Mouse (Mus musculus): ENCODE measurements around the gene Dync1i1. TPM values are rescaled to one million over a fixed set of nuclear protein-coding genes. Genes with fewer than 3 reads are reported as not detected.

The Dync1i1 gene
- total and polyA plus RNA-seq, 3 experiments = not detected

DNA sequence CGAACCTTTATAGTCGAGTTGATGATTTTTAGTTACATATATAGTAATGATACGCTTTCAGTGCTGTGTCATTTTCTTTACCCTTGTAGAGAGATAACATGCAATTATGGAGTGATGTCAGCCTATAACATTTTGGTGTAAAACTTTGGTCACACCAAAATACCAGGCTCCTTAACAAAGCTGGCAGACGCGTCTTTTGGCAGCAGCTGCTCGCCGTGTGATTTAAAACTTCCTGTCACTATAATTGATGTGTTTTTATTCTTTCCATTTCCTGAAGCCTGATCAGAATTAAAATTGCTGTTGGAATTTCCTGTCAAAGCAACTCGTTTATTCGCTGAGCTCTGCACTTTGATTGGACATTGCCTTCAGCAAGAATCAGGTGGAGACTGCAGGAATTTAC is 103.7 kb downstream of the Dync1i1 start:
- H3K27ac ChIP-seq (ENCODE audit: control insufficient read depth, low read depth, low read length) = no peak overlapping the region
- H3K4me1 ChIP-seq (ENCODE audit: control insufficient read depth in 1 of 2, insufficient read depth in 2 of 2, low read length in 2 of 2) = no peaks in the 10 kb centered on the region
- no peak overlapping the region for H3K9ac ChIP-seq (ENCODE audit: control insufficient read depth, low read depth, low read length, poor library complexity, severe bottlenecking)
- no peaks in the 10 kb centered on the region for H3K36me3 ChIP-seq (ENCODE audit: control insufficient read depth in 1 of 2, insufficient read depth in 2 of 2, low read length in 2 of 2)
- TF ChIP-seq ELF1 (IDR thresholded peaks at IDR 0.05; ENCODE audit: low read depth, low read length) = no peak
- TF ChIP-seq NELFE (IDR thresholded peaks at IDR 0.05; ENCODE audit: low read depth, low read length) = no peak
- TF ChIP-seq HCFC1 (IDR thresholded peaks at IDR 0.05; ENCODE audit: low read depth, low read length) = no peak
- TF ChIP-seq ETS1 (IDR thresholded peaks at IDR 0.05; ENCODE audit: low read depth, low read length) = no peak
- no peak for TF ChIP-seq RCOR1 (IDR thresholded peaks at IDR 0.05; ENCODE audit: low read depth, low read length)
- TF ChIP-seq ZMIZ1 (IDR thresholded peaks at IDR 0.05; ENCODE audit: low read depth, low read length) = no peak
- no peak for TF ChIP-seq USF1 (IDR thresholded peaks at IDR 0.05; ENCODE audit: low read depth, low read length)
- no peak for TF ChIP-seq POLR2AphosphoS5 (IDR thresholded peaks at IDR 0.05; ENCODE audit: borderline replicate concordance, low read depth, low read length)
- TF ChIP-seq E2F4 (IDR thresholded peaks at IDR 0.05; ENCODE audit: borderline replicate concordance, low read depth, low read length) = no peak
- TF ChIP-seq ZNF384 (IDR thresholded peaks at IDR 0.05; ENCODE audit: low read depth, low read length) = no peak
- TF ChIP-seq BHLHE40 (IDR thresholded peaks at IDR 0.05; ENCODE audit: borderline replicate concordance, low read depth, low read length) = no peak
- no peak for TF ChIP-seq GABPA (IDR thresholded peaks at IDR 0.05; ENCODE audit: low read depth, low read length)
- TF ChIP-seq TCF12 (IDR thresholded peaks at IDR 0.05; ENCODE audit: low read depth, low read length) = no peak
- TF ChIP-seq CHD1 (IDR thresholded peaks at IDR 0.05; ENCODE audit: low read depth, low read length) = no peak
- no peak for TF ChIP-seq RAD21 (IDR thresholded peaks at IDR 0.05; ENCODE audit: low read depth, low read length)
- TF ChIP-seq TBP (IDR thresholded peaks at IDR 0.05; ENCODE audit: low read depth, low read length) = no peak
- no peak for TF ChIP-seq KAT2A (conservative IDR thresholded peaks at IDR 0.05; ENCODE audit: low read depth, low read length)
- TF ChIP-seq SIN3A (IDR thresholded peaks at IDR 0.05; ENCODE audit: low read length) = no peak
- no peak for TF ChIP-seq POLR2A (IDR thresholded peaks at IDR 0.05; ENCODE audit: control insufficient read depth in 1 of 2, insufficient read depth in 1 of 2, low read depth in 1 of 2, low read length in 2 of 2, poor library complexity in 1 of 2)
- no peaks in the 10 kb centered on the region for H3K9me3 ChIP-seq (replicated peaks; ENCODE audit: insufficient read depth, low read length)
- no peak for DNase-seq (ENCODE audit: low read depth, low spot score)
- H3K4me3 ChIP-seq (ENCODE audit: control insufficient read depth in 1 of 2, insufficient read depth in 1 of 2, low read depth in 2 of 2, low read length in 2 of 2) = no peak overlapping the region
- no peaks in the 10 kb centered on the region for H3K27me3 ChIP-seq (ENCODE audit: control insufficient read depth in 1 of 2, insufficient read depth in 2 of 2, low read length in 2 of 2)
- H3K79me2 ChIP-seq (ENCODE audit: control insufficient read depth, insufficient read depth, low read length, poor library complexity) = no peaks in the 10 kb centered on the region

DNA sequence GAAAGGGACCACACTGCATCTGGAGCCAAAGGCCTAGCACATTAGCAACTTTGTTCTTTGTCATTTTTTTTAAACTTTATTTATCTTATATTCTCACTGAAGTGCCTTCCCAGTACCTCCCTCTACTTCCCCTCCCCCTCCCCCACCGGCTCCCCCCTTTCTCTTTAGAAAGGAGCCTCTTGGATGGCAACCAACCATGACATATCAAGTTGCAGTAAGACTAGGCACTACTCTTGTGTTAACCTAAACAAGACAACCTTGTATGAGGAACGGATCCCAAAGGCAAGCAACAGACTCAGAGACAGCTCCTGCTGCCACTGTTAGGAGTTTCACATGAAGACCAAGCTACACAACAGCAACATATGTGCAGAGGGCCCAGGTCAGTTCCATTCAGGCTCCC is 105.3 kb downstream of the Dync1i1 start:
- Histone ChIP-seq H3K27ac (ENCODE audit: control insufficient read depth, low read depth, low read length) (no peak overlapping the region), H3K79me2 (ENCODE audit: control insufficient read depth, insufficient read depth, low read length, poor library complexity) (no peaks in the 10 kb centered on the region), H3K4me3 (ENCODE audit: control insufficient read depth in 1 of 2, insufficient read depth in 1 of 2, low read depth in 2 of 2, low read length in 2 of 2) (no peak overlapping the region), H3K9me3 (replicated peaks; ENCODE audit: insufficient read depth, low read length) (no peaks in the 10 kb centered on the region), H3K4me1 (ENCODE audit: control insufficient read depth in 1 of 2, insufficient read depth in 2 of 2, low read length in 2 of 2) (no peaks in the 10 kb centered on the region), H3K9ac (ENCODE audit: control insufficient read depth, low read depth, low read length, poor library complexity, severe bottlenecking) (no peak overlapping the region), H3K27me3 (ENCODE audit: control insufficient read depth in 1 of 2, insufficient read depth in 2 of 2, low read length in 2 of 2) (no peaks in the 10 kb centered on the region), H3K36me3 (ENCODE audit: control insufficient read depth in 1 of 2, insufficient read depth in 2 of 2, low read length in 2 of 2) (no peaks in the 10 kb centered on the region)
- DNase-seq (ENCODE audit: low read depth, low spot score) = no peak
- TF ChIP-seq POLR2AphosphoS5 (IDR thresholded peaks at IDR 0.05; ENCODE audit: borderline replicate concordance, low read depth, low read length) = no peak
- no peak for TF ChIP-seq CHD1 (IDR thresholded peaks at IDR 0.05; ENCODE audit: low read depth, low read length)
- no peak for TF ChIP-seq MAX (IDR thresholded peaks at IDR 0.05; ENCODE audit: low read length)
- TF ChIP-seq GATA1 (IDR thresholded peaks at IDR 0.05; ENCODE audit: low read depth, low read length) = no peak
- no peak for TF ChIP-seq MAZ (IDR thresholded peaks at IDR 0.05; ENCODE audit: low read depth, low read length)
- no peak for TF ChIP-seq MXI1 (IDR thresholded peaks at IDR 0.05; ENCODE audit: low read depth, low read length)
- TF ChIP-seq ZKSCAN1 (IDR thresholded peaks at IDR 0.05; ENCODE audit: low read depth, low read length) = no peak
